ENCODE assay signal across 8 mouse cellular contexts in the genomic region with DNA sequence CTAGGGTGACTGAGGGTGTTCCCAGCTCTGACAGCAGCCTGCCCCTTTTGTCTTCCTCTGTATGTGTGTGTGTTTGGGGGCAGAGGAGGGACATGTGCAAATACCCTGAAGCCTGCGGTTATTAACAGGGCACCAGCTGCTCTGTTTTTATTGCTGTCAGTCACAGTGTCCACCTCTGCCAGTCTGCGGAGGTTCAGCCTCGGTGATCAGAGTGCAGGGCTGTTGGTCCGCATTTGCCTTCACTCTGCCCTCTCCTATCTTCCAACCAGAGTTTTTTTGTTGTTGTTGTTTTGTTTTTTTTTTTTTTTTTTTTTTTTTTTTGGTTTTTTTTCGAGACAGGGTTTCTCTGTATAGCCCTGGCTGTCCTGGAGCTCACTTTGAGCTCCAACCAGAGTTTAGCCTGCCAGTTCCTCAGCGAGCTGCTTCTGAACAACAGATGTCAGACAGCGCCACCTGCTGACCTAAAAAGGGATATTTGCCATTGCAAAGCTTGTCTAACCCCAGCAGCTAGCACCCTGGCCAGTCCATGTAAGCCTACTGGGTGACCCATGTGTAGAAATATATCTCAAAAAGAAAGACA.
DNase-seq lines count a peak whose midpoint lies in the region; ATAC-seq and TF ChIP-seq lines count a peak whose summit lies in the region.

No protein-coding gene starts in this region.

- peak overlapping the region; percentile 78 for H3K27ac ChIP-seq in ES-Bruce4 (ENCODE audit: insufficient read depth, low read length)
- no peak overlapping the region for H3K27ac ChIP-seq in liver, embryonic 13.5 days
- H3K27ac ChIP-seq in neural tube, embryonic 14.5 days (ENCODE audit: low read depth, low read length) = no peak overlapping the region

- TF ChIP-seq EP300 in ES-Bruce4 (IDR thresholded peaks at IDR 0.05; ENCODE audit: insufficient read depth, low read depth, low read length) = no peak

- no peak for ATAC-seq in liver, embryonic 13.5 days (ENCODE audit: low read depth)
- ATAC-seq in neural tube, embryonic 14.5 days (ENCODE audit: low read depth) = peak; percentile 82

- H3K36me3 ChIP-seq in ES-Bruce4 (ENCODE audit: control insufficient read depth, insufficient read depth, low read length, poor library complexity, severe bottlenecking) = no peaks in the 10 kb centered on the region; the same call in 1 of the 2 replicates
- no peaks in the 10 kb centered on the region for H3K36me3 ChIP-seq in liver, embryonic 13.5 days
- H3K36me3 ChIP-seq in neural tube, embryonic 14.5 days (ENCODE audit: control insufficient read depth, insufficient read depth, low read length) = no peaks in the 10 kb centered on the region

- intact Hi-C loops in heart, postnatal 10 days (cut with DNase I) = loop anchor here (10.0 kb wide), 1 partner anchor 500 kb away; no protein-coding TSS in a partner anchor

- peak; percentile 64 for TF ChIP-seq CTCF in ES-Bruce4 (IDR thresholded peaks at IDR 0.05; ENCODE audit: low read depth, low read length)

- WGBS in liver, embryonic 13.5 days (ENCODE audit: insufficient replicate concordance) = 35% methylated on average over 7 of the region's 7 CpGs
- 13% methylated on average over 7 of the region's 7 CpGs for WGBS in neural tube, embryonic 14.5 days

- DNase-seq in brain, embryonic 18.5 days (ENCODE audit: low read depth, low spot score) = peak; percentile 64
- DNase-seq in fibroblast of lung, adult 2 months (ENCODE audit: low read depth) = peak; percentile 36
- DNase-seq in heart, postnatal 10 days = peak; percentile 74 to 83
- peak; percentile 69 to 92 for DNase-seq in kidney, postnatal 36 days
- peak; percentile 11 for DNase-seq in liver, embryonic 13.5 days
- DNase-seq in urinary bladder, adult 18-20 months (ENCODE audit: low spot score in 2 of 2) = peak; percentile 17 to 58

- no peak overlapping the region for H3K4me3 ChIP-seq in ES-Bruce4 (ENCODE audit: low read depth, low read length)
- no peak overlapping the region for H3K4me3 ChIP-seq in liver, embryonic 13.5 days (replicated peaks)
- H3K4me3 ChIP-seq in neural tube, embryonic 14.5 days (ENCODE audit: low read depth, low read length) = no peak overlapping the region

- peaks cover 9% of the 10 kb centered on the region for H3K9me3 ChIP-seq in ES-Bruce4 (replicated peaks; ENCODE audit: control insufficient read depth, insufficient read depth, low read length, poor library complexity, severe bottlenecking)
- H3K9me3 ChIP-seq in liver, embryonic 13.5 days (replicated peaks) = no peaks in the 10 kb centered on the region
- no peaks in the 10 kb centered on the region for H3K9me3 ChIP-seq in neural tube, embryonic 14.5 days (ENCODE audit: control insufficient read depth, low read length)

- H3K27me3 ChIP-seq in ES-Bruce4 (ENCODE audit: control insufficient read depth, insufficient read depth, low read length, poor library complexity, severe bottlenecking) = no peaks in the 10 kb centered on the region
- no peaks in the 10 kb centered on the region for H3K27me3 ChIP-seq in liver, embryonic 13.5 days
- H3K27me3 ChIP-seq in neural tube, embryonic 14.5 days (ENCODE audit: control insufficient read depth, insufficient read depth, low read length) = no peaks in the 10 kb centered on the region

- H3K4me2 ChIP-seq in liver, embryonic 13.5 days = no peak overlapping the region
- H3K4me2 ChIP-seq in neural tube, embryonic 14.5 days (ENCODE audit: low read depth, low read length) = peak overlapping the region; percentile 27; the same call in 1 of the 2 replicates

- H3K9ac ChIP-seq in ES-Bruce4 (ENCODE audit: low read depth, poor library complexity, severe bottlenecking) = no peak overlapping the region
- no peak overlapping the region for H3K9ac ChIP-seq in liver, embryonic 13.5 days
- H3K9ac ChIP-seq in neural tube, embryonic 14.5 days (replicated peaks; ENCODE audit: low read depth, low read length) = no peak overlapping the region

- peaks cover 2% of the 10 kb centered on the region for H3K4me1 ChIP-seq in ES-Bruce4 (ENCODE audit: control insufficient read depth, insufficient read depth, low read length)
- H3K4me1 ChIP-seq in liver, embryonic 13.5 days (replicated peaks) = no peaks in the 10 kb centered on the region
- H3K4me1 ChIP-seq in neural tube, embryonic 14.5 days (ENCODE audit: control insufficient read depth, insufficient read depth, low read length) = peaks cover 5% of the 10 kb centered on the region; the same call in 1 of the 2 replicates

- TF ChIP-seq POLR2A in ES-Bruce4 (IDR thresholded peaks at IDR 0.05; ENCODE audit: insufficient read depth, low read length) = no peak

Comparison
In these comparisons a context has a peak if more than half of its experiments do, and no peak if none do; other contexts are left out.
1. DNase-seq: peak in every context shown above with its lines; median percentile 80 in kidney, postnatal 36 days; 78 in heart, postnatal 10 days; 64 in brain, embryonic 18.5 days; 38 in urinary bladder, adult 18-20 months; 36 in fibroblast of lung, adult 2 months; 11 in liver, embryonic 13.5 days.